Mouse (Mus musculus) ES-Bruce4 (cell line): Measurements from ENCODE around the gene Nfrkb.
A peak's percentile ranks its signal among the peaks of the same experiment; 100 is the strongest.

Source experiments
- CTCF ChIP-seq: IDR thresholded peaks from one replicate; pipeline ENCODE4 v1.8.1; 2011; ENCODE audit warnings: low read depth, low read length
- EP300 ChIP-seq: IDR thresholded peaks from 2 replicates; pipeline ENCODE4 v1.6.1; 2011; ENCODE audit warnings: low read depth, low read length; ENCODE audit not compliant: insufficient read depth

DNA sequence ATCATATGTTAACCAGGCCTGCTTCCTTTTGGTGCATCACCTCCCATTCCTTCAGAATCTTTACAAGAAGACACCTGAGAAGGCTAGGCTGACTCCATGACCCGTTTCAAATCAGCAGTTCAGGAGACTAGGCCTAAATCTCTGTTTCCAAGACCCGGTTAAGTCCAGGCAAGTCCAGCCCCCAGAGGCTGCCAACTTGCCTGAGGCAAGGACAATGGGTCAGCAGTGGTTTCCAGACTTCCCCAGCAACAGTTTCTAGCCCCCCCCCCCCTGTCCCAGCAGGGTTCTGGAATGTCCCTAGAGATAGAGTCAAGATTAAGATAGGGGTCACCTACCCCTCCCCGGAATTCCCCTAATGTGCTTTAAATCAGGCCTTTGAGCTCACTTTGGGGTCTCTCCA lies 55.5 kb downstream of the Nfrkb start:
- TF ChIP-seq CTCF (no peak), EP300 (peak; percentile 91)
